Mouse (Mus musculus): ENCODE results near the gene Vmn1r9.
"Not testable (repeated sequence)": the region's sequence is repeated elsewhere in the genome, so short reads cannot be mapped to it uniquely, and the experiment has no call there.

Vmn1r9 gene

DNA sequence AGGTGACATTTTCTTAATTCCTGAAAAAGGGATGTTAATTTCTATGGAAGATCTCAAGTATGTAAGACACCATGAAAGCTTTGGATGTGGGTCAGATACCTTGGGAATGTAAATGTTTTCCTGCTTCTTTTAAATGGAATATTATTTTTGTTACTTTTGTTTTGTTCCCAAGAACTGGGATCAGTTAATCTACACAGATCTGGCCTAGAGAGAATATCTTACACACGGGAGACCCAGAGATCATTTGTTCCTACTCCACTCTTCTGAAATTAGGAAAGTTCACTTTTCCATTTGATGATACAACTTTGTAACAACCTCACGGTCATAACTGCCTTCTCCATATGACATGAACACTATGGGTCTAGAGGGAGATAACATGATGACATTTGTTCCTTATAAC is at the start of gene Vmn1r9:
Vmn1r9 (plus strand) TSS at position 301 of the 400 bp plus-strand sequence.
- no peak for DNase-seq (ENCODE audit: low read depth)

DNA sequence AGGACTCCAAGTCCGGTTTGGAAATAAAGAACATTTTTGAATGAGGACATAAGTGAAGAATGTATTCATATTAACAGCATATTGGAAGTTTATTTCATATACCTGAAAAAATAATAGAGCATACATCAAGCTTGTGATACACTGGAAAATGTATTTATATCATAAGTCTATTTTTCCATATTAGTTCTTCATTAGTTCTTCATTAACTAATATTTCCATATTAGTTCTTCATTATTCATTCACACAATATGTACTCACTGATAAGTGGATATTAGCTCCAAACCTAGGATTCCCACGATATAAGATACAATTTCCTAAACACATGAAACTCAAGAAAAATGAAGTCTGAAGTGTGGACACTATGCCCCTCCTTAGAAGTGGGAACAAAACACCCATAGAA is 41.4 kb upstream of the Vmn1r9 start, which contains the start of gene Vmn1r7:
Vmn1r7 (minus strand) TSS at position 101 of the 400 bp plus-strand sequence.
- not testable (repeated sequence) for DNase-seq (ENCODE audit: low read depth)

DNA sequence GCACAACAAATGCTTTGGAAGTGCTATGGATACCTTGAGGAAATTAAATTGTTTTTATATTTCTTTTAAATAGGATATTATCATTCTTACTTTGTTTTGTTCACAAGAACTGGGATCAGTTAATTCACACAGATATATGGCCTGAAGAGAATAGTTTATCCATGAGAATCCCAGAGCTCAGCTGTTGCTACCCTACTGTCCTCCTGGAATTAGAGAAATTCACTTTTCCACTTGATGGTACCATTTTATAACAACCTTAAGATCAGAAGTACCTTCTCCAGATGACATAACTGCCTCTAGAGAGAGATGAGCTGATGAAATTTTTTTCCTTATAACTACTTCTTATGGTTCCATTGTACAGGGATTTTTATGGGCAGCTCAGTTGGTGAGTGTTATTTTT is 34.6 kb upstream of the Vmn1r9 start, which contains the start of gene Vmn1r8:
Vmn1r8 (plus strand) TSS at position 301 of the 400 bp plus-strand sequence.
- DNase-seq (ENCODE audit: low read depth): no peak

DNA sequence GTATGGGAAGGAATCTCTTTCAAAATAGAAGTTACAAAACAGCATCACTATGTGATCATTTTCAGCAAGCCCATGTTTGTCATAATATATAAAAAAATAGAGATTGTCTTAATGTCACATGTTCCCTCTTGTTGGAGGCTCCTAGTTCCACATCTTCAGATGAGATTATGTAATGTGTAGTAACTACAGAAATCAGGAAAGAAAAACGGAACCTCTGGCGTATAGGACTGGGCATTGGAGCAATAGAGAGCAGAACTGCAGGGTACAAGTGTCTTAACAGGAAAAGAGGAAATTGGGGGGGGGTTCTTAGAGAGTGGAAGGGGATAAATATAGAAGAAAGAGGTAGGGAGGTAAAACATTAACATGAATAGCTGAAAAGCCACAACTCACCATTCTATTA is 31.9 kb upstream of the Vmn1r9 start:
- DNase-seq (ENCODE audit: low read depth): no peak

DNA sequence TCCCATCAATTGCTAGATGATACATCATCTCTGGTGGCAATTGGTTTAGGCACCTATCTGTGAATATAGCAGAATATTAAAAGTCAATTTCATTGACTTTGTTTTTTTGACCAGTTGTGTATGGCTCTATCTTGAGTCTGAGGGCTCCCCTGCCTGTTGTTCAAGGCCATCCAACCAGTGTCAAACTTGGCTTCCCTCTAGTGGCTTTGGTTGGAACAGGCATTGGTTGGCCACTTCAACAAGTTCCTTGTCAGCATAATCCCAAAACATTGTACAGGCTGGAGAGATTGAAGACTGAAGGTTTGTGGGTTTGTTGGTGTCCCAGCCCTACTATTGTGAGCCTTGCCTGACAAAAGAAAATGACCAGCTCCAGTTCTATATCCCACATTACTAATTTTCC is 2.9 kb upstream of the Vmn1r9 start:
- peak; percentile 14 for DNase-seq (ENCODE audit: low read depth)

DNA sequence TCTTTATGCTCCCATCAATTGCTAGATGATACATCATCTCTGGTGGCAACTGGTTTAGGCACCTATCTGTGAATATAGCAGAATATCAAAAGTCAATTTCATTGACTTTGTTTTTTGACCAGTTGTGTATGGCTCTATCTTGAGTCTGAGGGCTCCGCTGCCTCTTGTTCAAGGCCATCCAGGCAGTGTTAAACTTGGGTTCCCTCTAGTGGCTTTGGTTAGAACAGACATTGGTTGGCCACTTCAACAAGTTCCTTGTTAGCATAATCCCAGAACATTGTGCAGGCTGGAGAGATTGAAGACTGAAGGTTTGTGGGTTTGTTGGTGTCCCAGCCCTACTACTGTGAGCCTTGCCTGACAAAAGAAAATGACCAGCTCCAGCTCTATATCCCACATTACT is 39.8 kb downstream of the Vmn1r9 start:
- peak; percentile 18 for DNase-seq (ENCODE audit: low read depth)

DNA sequence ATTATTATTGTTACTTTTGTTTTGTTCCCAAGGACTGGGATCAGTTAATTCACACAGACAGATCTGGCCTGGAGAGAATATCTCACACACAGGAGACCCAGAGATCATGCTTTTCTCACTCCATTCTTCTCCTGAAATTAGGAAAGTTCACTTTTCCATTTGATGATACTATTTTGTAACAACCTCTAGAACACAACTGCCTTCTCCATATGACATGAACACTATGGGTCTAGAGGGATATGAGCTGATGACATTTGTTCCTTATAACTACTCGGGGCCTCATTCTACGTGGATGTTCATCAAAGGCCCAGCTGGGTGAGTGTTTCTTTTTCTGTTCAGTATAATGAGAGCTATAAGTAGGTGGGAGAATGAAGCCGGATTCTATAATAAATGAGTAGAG is 42.6 kb downstream of the Vmn1r9 start, which contains the start of gene Vmn1r10:
Vmn1r10 (plus strand) TSS at position 301 of the 400 bp plus-strand sequence.
- DNase-seq (ENCODE audit: low read depth): no peak

All from induced T-regulatory cell, adult 2 months (primary cell).